Mouse (Mus musculus): ENCODE data around the gene Nt5c.

- TF ChIP-seq POLR2A (IDR thresholded peaks at IDR 0.05; ENCODE audit: control insufficient read depth in 1 of 2, insufficient read depth in 1 of 2, low read depth in 1 of 2, low read length in 2 of 2, poor library complexity in 1 of 2), result no peak
- TF ChIP-seq CTCF (IDR thresholded peaks at IDR 0.05 in 2 of 3, conservative IDR thresholded peaks at IDR 0.05 in 1 of 3; ENCODE audit: control insufficient read depth in 1 of 3, insufficient read depth in 1 of 3, low read depth in 2 of 3, low read length in 3 of 3, poor library complexity in 1 of 3, severe bottlenecking in 1 of 3), result no peak
- no peak for TF ChIP-seq GATA1 (IDR thresholded peaks at IDR 0.05; ENCODE audit: low read depth, low read length)
- no peak for TF ChIP-seq ELF1 (IDR thresholded peaks at IDR 0.05; ENCODE audit: low read depth, low read length)
- no peak for TF ChIP-seq SMC3 (IDR thresholded peaks at IDR 0.05; ENCODE audit: low read depth, low read length)
- TF ChIP-seq SIN3A (IDR thresholded peaks at IDR 0.05; ENCODE audit: low read length), result no peak
- TF ChIP-seq MXI1 (IDR thresholded peaks at IDR 0.05; ENCODE audit: low read depth, low read length), result peak; percentile 58; the same call in 1 of the 2 replicates
- no peak for TF ChIP-seq E2F4 (IDR thresholded peaks at IDR 0.05; ENCODE audit: borderline replicate concordance, low read depth, low read length)
Observed at GRCm38 (mm10) chr11:115452281-115452860, 39.3 kb downstream of the Nt5c start.

All from MEL (cell line).